Mouse (Mus musculus) kidney, embryonic 16.5 days (tissue): ENCODE measurements around the gene Fhad1. TPM values are rescaled to one million over a fixed set of nuclear protein-coding genes. Genes with fewer than 3 reads are reported as not detected.

Experiments used
- ATAC-seq: fragments of 200-750 bp; cut with Nextera tagmentation; 2 replicates; pipeline ENCODE4 v1.8.0; 2017; ENCODE audit warnings: moderate TSS enrichment; ENCODE audit not compliant: low FRiP score, low TSS enrichment
- H3K27ac ChIP-seq: fragments of 300-500 bp; sonication (generic); 2 replicates; pipeline ENCODE4 v1.5.1; 2014; ENCODE audit warnings: low read length
- H3K27me3 ChIP-seq: fragments of 300-500 bp; sonication (generic); 2 replicates; pipeline ENCODE4 v1.6.1; 2014; ENCODE audit warnings: low read length, control low read depth, mixed read lengths; ENCODE audit not compliant: insufficient read depth
- H3K36me3 ChIP-seq: fragments of 300-500 bp; sonication (generic); 2 replicates; pipeline ENCODE4 v1.6.1; 2014; ENCODE audit warnings: low read length, control low read depth, mixed read lengths; ENCODE audit not compliant: insufficient read depth
- H3K4me1 ChIP-seq: fragments of 300-500 bp; sonication (generic); 2 replicates; pipeline ENCODE4 v1.6.1; 2014; ENCODE audit warnings: low read length, control low read depth, mixed read lengths; ENCODE audit not compliant: insufficient read depth
- H3K4me2 ChIP-seq: fragments of 300-500 bp; sonication (generic); replicated peaks from 2 replicates; pipeline ENCODE4 v1.6.1; 2014; ENCODE audit warnings: low read depth, low read length
- H3K4me3 ChIP-seq: fragments of 300-500 bp; sonication (generic); 2 replicates; pipeline ENCODE4 v1.5.1; 2014; ENCODE audit warnings: mild to moderate bottlenecking, low read length
- H3K9ac ChIP-seq: fragments of 300-500 bp; sonication (generic); replicated peaks from 2 replicates; pipeline ENCODE4 v1.6.1; 2014; ENCODE audit warnings: low read length
- H3K9me3 ChIP-seq: fragments of 300-500 bp; sonication (generic); 2 replicates; pipeline ENCODE4 v1.6.1; 2016; ENCODE audit warnings: low read length, control low read depth
- WGBS: fragments of 180-500 bp; shearing (Covaris S2); extraction: QIAGEN DNeasy Blood & Tissue Kit; methylation state at CpG from one replicate; pipeline ENCODE4 v1.1.7; 2014; 5-methylcytosine and 5-hydroxymethylcytosine counted together
- polyA plus RNA-seq: library from polyadenylated mRNA; unstranded; fragments of >200 nt; fragmentation: Nextera tagmentation; extraction: Ambion mirVana; gene quantifications from 2 replicates; pipeline ENCODE4 v1.2.1, GENCODE M21; 2015

Gene Fhad1
- polyA plus RNA-seq, 1 experiment from 2014 or later: 0.74 TPM

DNA sequence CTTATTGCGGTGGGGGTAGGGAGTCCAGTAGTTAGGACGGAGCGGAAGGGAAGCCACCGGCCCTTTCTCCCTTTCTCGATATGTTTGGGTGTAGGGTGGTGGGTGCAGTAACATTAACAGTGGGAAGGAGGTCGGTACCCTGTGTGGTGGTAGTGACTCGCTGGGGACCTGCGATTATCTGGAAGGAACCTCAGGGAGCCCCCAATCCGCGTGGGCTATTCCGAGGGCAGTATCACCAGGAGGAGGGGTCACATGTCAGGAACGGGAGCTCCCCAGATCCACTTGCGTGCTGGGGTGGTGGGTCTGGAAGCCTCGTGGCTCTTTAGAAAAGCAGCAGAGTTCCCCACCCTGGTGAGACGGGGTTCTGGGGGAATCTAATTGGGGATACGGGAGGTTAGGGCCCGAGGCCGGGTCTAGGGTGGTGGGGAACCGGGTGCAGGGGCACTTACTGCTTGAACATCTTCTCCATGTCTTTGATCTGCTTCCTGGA, 140.7 kb downstream of the Fhad1 start:
- Histone ChIP-seq H3K4me2 (peak overlapping the region; percentile 88), H3K4me1 (peaks cover 38% of the 10 kb centered on the region), H3K9ac (peak overlapping the region; percentile 81), H3K27me3 (peaks cover 9% of the 10 kb centered on the region; the same call in 1 of the 2 replicates), H3K4me3 (peak overlapping the region; percentile 66), H3K27ac (no peak overlapping the region), H3K9me3 (no peaks in the 10 kb centered on the region), H3K36me3 (no peaks in the 10 kb centered on the region)
- peak; percentile 7; the same call in 1 of the 2 replicates for ATAC-seq
- WGBS: 2% methylated on average over 19 of the region's 19 CpGs

DNA sequence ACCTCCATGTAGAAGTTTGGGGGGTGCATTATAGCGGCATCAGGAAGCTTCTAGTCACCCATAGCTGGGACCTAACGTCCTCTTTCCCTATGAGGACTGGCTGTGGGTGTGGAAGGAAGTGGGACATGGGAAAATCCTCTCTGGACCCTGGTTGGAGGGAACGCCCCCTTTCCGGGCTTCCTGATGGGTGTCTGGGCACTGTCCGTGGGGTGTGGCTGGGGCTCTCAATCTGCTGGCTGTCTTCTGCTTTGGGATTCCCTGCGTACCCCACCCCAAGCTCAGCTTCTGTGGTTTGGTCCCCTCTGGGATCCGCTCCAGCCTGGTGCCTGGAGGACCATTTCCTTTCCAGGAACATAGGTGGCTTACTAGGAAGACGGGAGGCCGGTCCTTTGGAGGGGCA, 141.9 kb downstream of the Fhad1 start:
- Histone ChIP-seq H3K4me1 (peaks cover 38% of the 10 kb centered on the region), H3K27ac (no peak overlapping the region), H3K9ac (no peak overlapping the region), H3K27me3 (peaks cover 9% of the 10 kb centered on the region; the same call in 1 of the 2 replicates), H3K4me3 (peak overlapping the region; percentile 66), H3K9me3 (no peaks in the 10 kb centered on the region), H3K4me2 (peak overlapping the region; percentile 88), H3K36me3 (no peaks in the 10 kb centered on the region)
- ATAC-seq: no peak
- WGBS: 79% methylated on average over 9 of the region's 9 CpGs

GRCm38 (mm10) chr4:141871909-141872308, 143.0 kb downstream of the Fhad1 start:
- no peak overlapping the region for H3K4me3 ChIP-seq
- no peak for ATAC-seq
- H3K27ac ChIP-seq: no peak overlapping the region
- H3K27me3 ChIP-seq: peaks cover 6% of the 10 kb centered on the region; the same call in 1 of the 2 replicates
- no peaks in the 10 kb centered on the region for H3K36me3 ChIP-seq
- no peaks in the 10 kb centered on the region for H3K9me3 ChIP-seq
- 65% methylated on average over 9 of the region's 9 CpGs for WGBS
- peaks cover 49% of the 10 kb centered on the region for H3K4me1 ChIP-seq
- H3K9ac ChIP-seq: peak overlapping the region; percentile 35
- peak overlapping the region; percentile 18; the same call in 1 of the 2 replicates for H3K4me2 ChIP-seq

- Histone ChIP-seq H3K27ac (no peak overlapping the region), H3K27me3 (peaks cover 3% of the 10 kb centered on the region; the same call in 1 of the 2 replicates), H3K4me1 (peaks cover 51% of the 10 kb centered on the region), H3K4me3 (no peak overlapping the region), H3K36me3 (no peaks in the 10 kb centered on the region), H3K9me3 (no peaks in the 10 kb centered on the region), H3K9ac (peak overlapping the region; percentile 35; the same call in 1 of the 2 replicates), H3K4me2 (no peak overlapping the region)
- WGBS: 89% methylated on average over 3 of the region's 3 CpGs
- no peak for ATAC-seq
These were observed 143.6 kb downstream of the Fhad1 start for GRCm38 (mm10) chr4:141871333-141871725.

GRCm38 (mm10) chr4:141870666-141871332, 144.1 kb downstream of the Fhad1 start:
- WGBS: 67% methylated on average over 11 of the region's 11 CpGs
- peaks cover 51% of the 10 kb centered on the region for H3K4me1 ChIP-seq
- no peak for ATAC-seq

GRCm38 (mm10) chr4:141869436-141870215, 145.3 kb downstream of the Fhad1 start:
- Histone ChIP-seq H3K4me2 (no peak overlapping the region), H3K27ac (no peak overlapping the region), H3K9ac (no peak overlapping the region), H3K36me3 (no peaks in the 10 kb centered on the region), H3K4me1 (peaks cover 47% of the 10 kb centered on the region), H3K9me3 (no peaks in the 10 kb centered on the region), H3K27me3 (no peaks in the 10 kb centered on the region), H3K4me3 (no peak overlapping the region)
- no peak for ATAC-seq
- 70% methylated on average over 5 of the region's 5 CpGs for WGBS

More at GRCm38 (mm10) chr4:141870666-141871332, 144.1 kb downstream of the Fhad1 start:
- H3K27ac ChIP-seq: no peak overlapping the region
- H3K4me3 ChIP-seq: no peak overlapping the region
- no peaks in the 10 kb centered on the region for H3K9me3 ChIP-seq
- no peaks in the 10 kb centered on the region for H3K36me3 ChIP-seq
- H3K4me2 ChIP-seq: no peak overlapping the region
- H3K27me3 ChIP-seq: no peaks in the 10 kb centered on the region
- H3K9ac ChIP-seq: no peak overlapping the region

DNA sequence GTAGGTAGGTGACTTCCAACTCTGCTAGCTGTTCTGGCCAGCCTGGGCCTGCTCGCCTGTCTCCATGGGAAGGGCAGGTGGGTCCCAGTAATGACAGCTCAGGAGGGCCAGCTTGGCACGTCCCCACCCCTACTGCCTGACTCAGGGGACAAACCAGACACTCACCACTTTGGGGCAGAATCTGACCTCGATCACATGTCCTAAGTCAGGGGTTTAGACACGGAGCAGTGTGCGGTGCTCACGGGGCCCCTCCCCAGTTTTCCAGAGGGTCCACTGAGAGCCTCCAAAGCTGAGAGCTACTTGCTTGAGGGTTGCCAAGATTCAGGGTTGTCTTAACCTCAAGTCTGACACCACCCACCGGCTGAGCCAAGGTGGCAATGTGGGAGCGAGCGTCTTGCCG, 146.8 kb downstream of the Fhad1 start:
- Histone ChIP-seq H3K4me1 (peaks cover 35% of the 10 kb centered on the region), H3K4me2 (no peak overlapping the region), H3K36me3 (no peaks in the 10 kb centered on the region), H3K27ac (no peak overlapping the region), H3K9me3 (no peaks in the 10 kb centered on the region), H3K9ac (0 out of 2 replicates have a peak overlapping the region, but pooled peaks have one; percentile 12), H3K4me3 (no peak overlapping the region), H3K27me3 (no peaks in the 10 kb centered on the region)
- WGBS: 86% methylated on average over 10 of the region's 10 CpGs
- ATAC-seq: no peak

DNA sequence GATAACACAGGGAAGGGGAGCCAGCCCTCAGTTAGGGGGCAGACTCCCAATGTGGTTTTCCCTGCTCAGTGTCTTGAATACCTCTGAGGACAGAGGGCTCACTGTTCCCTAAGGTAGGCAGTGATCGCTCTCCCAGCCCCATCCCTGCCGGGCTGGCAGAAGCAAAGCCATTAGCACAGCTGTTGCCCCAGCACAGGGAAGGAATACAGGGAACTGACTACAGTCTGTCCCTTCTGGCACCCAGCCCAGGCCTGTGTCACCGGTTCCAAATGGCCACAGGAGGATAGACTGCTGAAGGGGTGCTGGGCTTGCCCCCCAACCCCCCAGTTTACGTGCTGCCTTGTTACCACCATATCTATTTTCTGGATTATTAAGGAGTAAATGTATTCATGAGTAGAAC, 147.4 kb downstream of the Fhad1 start:
- H3K27me3 ChIP-seq: no peaks in the 10 kb centered on the region
- no peaks in the 10 kb centered on the region for H3K9me3 ChIP-seq
- H3K4me1 ChIP-seq: peaks cover 29% of the 10 kb centered on the region
- peak overlapping the region; percentile 12; the same call in 1 of the 2 replicates for H3K9ac ChIP-seq
- H3K4me2 ChIP-seq: no peak overlapping the region
- peak overlapping the region; percentile 60; the same call in 1 of the 2 replicates for H3K27ac ChIP-seq
- ATAC-seq: no peak
- 53% methylated on average over 4 of the region's 4 CpGs for WGBS
- no peaks in the 10 kb centered on the region for H3K36me3 ChIP-seq
- no peak overlapping the region for H3K4me3 ChIP-seq

- peak; percentile 10; the same call in 1 of the 2 replicates for ATAC-seq
These were observed 147.9 kb downstream of the Fhad1 start for GRCm38 (mm10) chr4:141866933-141867490.

More at GRCm38 (mm10) chr4:141866933-141867490, 147.9 kb downstream of the Fhad1 start:
- no peak overlapping the region for H3K4me2 ChIP-seq
- H3K9ac ChIP-seq: no peak overlapping the region
- peaks cover 24% of the 10 kb centered on the region for H3K4me1 ChIP-seq
- H3K27me3 ChIP-seq: no peaks in the 10 kb centered on the region
- H3K27ac ChIP-seq: peak overlapping the region; percentile 60; the same call in 1 of the 2 replicates
- H3K9me3 ChIP-seq: no peaks in the 10 kb centered on the region
- no peak overlapping the region for H3K4me3 ChIP-seq
- 0 out of 2 replicates have a peak, but pooled peaks cover under 1% of the 10 kb centered on the region for H3K36me3 ChIP-seq
- WGBS: 37% methylated on average over 10 of the region's 10 CpGs
